Comparison of ENCODE assay signal across 23 mouse cellular contexts in the genomic region with DNA sequence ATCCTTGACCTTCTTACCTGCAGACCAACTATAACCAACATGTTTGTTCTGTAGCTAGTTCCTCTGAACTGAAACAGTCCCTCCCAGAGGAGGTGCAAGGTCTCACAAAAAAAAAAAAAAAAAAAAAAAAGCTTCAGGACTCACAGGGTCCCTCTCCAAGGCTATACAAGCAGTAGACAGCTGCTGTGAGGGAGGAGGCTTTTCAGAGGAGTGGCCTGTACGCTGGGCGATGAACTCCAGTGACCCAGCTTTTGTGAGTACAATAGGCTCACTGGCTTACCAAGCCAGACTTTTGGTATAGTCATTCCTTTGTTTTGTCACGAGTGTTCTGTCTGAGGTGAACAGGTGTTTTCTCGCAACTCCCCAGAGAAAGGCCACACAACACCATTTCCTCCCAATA.
DNase-seq lines count a peak whose midpoint lies in the region; ATAC-seq and TF ChIP-seq lines count a peak whose summit lies in the region.
"Had no signal": no experiment of that assay in that cellular context is flagged by ENCODE, and none has a peak within 500 bp of the region (broad histone marks: within the 10 kb centered on the region; RNA-seq: fewer than 3 reads in every experiment).

No protein-coding gene starts in this region.

- H3K4me2 ChIP-seq in embryonic facial prominence, embryonic 14.5 days (ENCODE audit: low read depth, low read length), result no peak overlapping the region
- no peak overlapping the region for H3K4me2 ChIP-seq in limb, embryonic 14.5 days (replicated peaks; ENCODE audit: low read depth, low read length, severe bottlenecking)
- no peak overlapping the region for H3K4me2 ChIP-seq in hindbrain, embryonic 12.5 days (replicated peaks)
- H3K4me2 ChIP-seq: embryonic facial prominence, embryonic 12.5 days; forebrain, embryonic 12.5 days; forebrain, embryonic 15.5 days; heart, embryonic 11.5 days; hindbrain, embryonic 13.5 days had no signal

- H3K4me3 ChIP-seq in embryonic facial prominence, embryonic 14.5 days (ENCODE audit: low read depth, low read length), result no peak overlapping the region
- H3K4me3 ChIP-seq in embryonic facial prominence, embryonic 10.5 days, result no peak overlapping the region
- H3K4me3 ChIP-seq in limb, embryonic 14.5 days (replicated peaks; ENCODE audit: low read length), result no peak overlapping the region
- no peak overlapping the region for H3K4me3 ChIP-seq in hindbrain, embryonic 12.5 days
- H3K4me3 ChIP-seq: embryonic facial prominence, embryonic 12.5 days; erythroblast, embryonic 14.5 days; forebrain, embryonic 12.5 days; forebrain, embryonic 15.5 days; hindbrain, embryonic 13.5 days had no signal

- H3K9ac ChIP-seq in embryonic facial prominence, embryonic 14.5 days (ENCODE audit: low read depth, low read length), result no peak overlapping the region
- H3K9ac ChIP-seq in limb, embryonic 14.5 days (ENCODE audit: low read depth, low read length, severe bottlenecking), result no peak overlapping the region
- no peak overlapping the region for H3K9ac ChIP-seq in hindbrain, embryonic 12.5 days
- H3K9ac ChIP-seq: embryonic facial prominence, embryonic 12.5 days; forebrain, embryonic 12.5 days; forebrain, embryonic 15.5 days; hindbrain, embryonic 13.5 days had no signal

- H3K9me3 ChIP-seq in embryonic facial prominence, embryonic 14.5 days (ENCODE audit: control insufficient read depth, low read length), result no peaks in the 10 kb centered on the region
- 0 out of 2 replicates have a peak, but pooled peaks cover 6% of the 10 kb centered on the region for H3K9me3 ChIP-seq in embryonic facial prominence, embryonic 10.5 days
- no peaks in the 10 kb centered on the region for H3K9me3 ChIP-seq in limb, embryonic 14.5 days (ENCODE audit: control insufficient read depth, low read length)
- H3K9me3 ChIP-seq in hindbrain, embryonic 12.5 days (replicated peaks), result no peaks in the 10 kb centered on the region
- H3K9me3 ChIP-seq: embryonic facial prominence, embryonic 12.5 days; forebrain, embryonic 12.5 days; forebrain, embryonic 15.5 days; hindbrain, embryonic 13.5 days had no signal

- TF ChIP-seq POLR2A in limb, embryonic 14.5 days (IDR thresholded peaks at IDR 0.05; ENCODE audit: borderline replicate concordance, extremely low read depth, insufficient read depth, insufficient read length), result no peak

- peak; percentile 26 for DNase-seq in embryonic facial prominence, embryonic 14.5 days (ENCODE audit: low spot score)
- DNase-seq in embryonic facial prominence, embryonic 10.5 days (ENCODE audit: low spot score), result no peak
- peak; percentile 62 for DNase-seq in retina, postnatal 1 day
- no peak for DNase-seq in retina, embryonic 14.5 days (ENCODE audit: low spot score)
- no peak for DNase-seq in limb, embryonic 14.5 days (ENCODE audit: low spot score)
- no peak for DNase-seq in right cerebral cortex, postnatal 14 days
- DNase-seq in layer of hippocampus, adult 9-11 months, result no peak
- DNase-seq: adrenal gland, adult 8-10 months; adrenal gland, postnatal 25 days; cerebellum, adult 18-20 months; cerebellum, adult 9-10 months; cerebellum, postnatal 14 days; gastrocnemius, postnatal 10 days; gastrocnemius, postnatal 36 days had no signal

- no peaks in the 10 kb centered on the region for H3K4me1 ChIP-seq in embryonic facial prominence, embryonic 14.5 days (ENCODE audit: control insufficient read depth, insufficient read depth, low read length)
- H3K4me1 ChIP-seq in embryonic facial prominence, embryonic 10.5 days, result no peaks in the 10 kb centered on the region
- H3K4me1 ChIP-seq in limb, embryonic 14.5 days (ENCODE audit: control insufficient read depth, insufficient read depth, low read length), result no peaks in the 10 kb centered on the region
- H3K4me1 ChIP-seq in hindbrain, embryonic 12.5 days, result no peaks in the 10 kb centered on the region
- H3K4me1 ChIP-seq: embryonic facial prominence, embryonic 12.5 days; forebrain, embryonic 12.5 days; forebrain, embryonic 15.5 days had no signal

- 70% methylated on average over 4 of the region's 4 CpGs for WGBS in embryonic facial prominence, embryonic 14.5 days
- 75% methylated on average over 4 of the region's 4 CpGs for WGBS in embryonic facial prominence, embryonic 10.5 days
- 72% methylated on average over 4 of the region's 4 CpGs for WGBS in limb, embryonic 14.5 days
- WGBS in hindbrain, embryonic 12.5 days, result 52% methylated on average over 4 of the region's 4 CpGs

- no peak for ATAC-seq in embryonic facial prominence, embryonic 14.5 days (ENCODE audit: low read depth)
- ATAC-seq in limb, embryonic 14.5 days (ENCODE audit: low FRiP score, low read depth), result peak; percentile 41; the same call in 1 of the 2 replicates
- ATAC-seq in hindbrain, embryonic 12.5 days (ENCODE audit: low FRiP score), result no peak
- ATAC-seq: activated CD4-positive, CD25-positive, alpha-beta regulatory T cell, adult 4 months; forebrain, embryonic 15.5 days; hindbrain, embryonic 16.5 days had no signal

- no peaks in the 10 kb centered on the region for H3K27me3 ChIP-seq in embryonic facial prominence, embryonic 14.5 days (replicated peaks; ENCODE audit: control insufficient read depth, insufficient read depth, low read length)
- no peaks in the 10 kb centered on the region for H3K27me3 ChIP-seq in embryonic facial prominence, embryonic 10.5 days (replicated peaks; ENCODE audit: low read depth, poor library complexity, severe bottlenecking)
- no peaks in the 10 kb centered on the region for H3K27me3 ChIP-seq in limb, embryonic 14.5 days (ENCODE audit: control insufficient read depth, insufficient read depth, low read length)
- no peaks in the 10 kb centered on the region for H3K27me3 ChIP-seq in hindbrain, embryonic 12.5 days
- H3K27me3 ChIP-seq: embryonic facial prominence, embryonic 12.5 days; forebrain, embryonic 12.5 days; forebrain, embryonic 15.5 days; hindbrain, embryonic 13.5 days had no signal

- H3K27ac ChIP-seq in embryonic facial prominence, embryonic 14.5 days (replicated peaks; ENCODE audit: low read depth, low read length), result no peak overlapping the region
- no peak overlapping the region for H3K27ac ChIP-seq in embryonic facial prominence, embryonic 10.5 days (replicated peaks)
- H3K27ac ChIP-seq in limb, embryonic 14.5 days (replicated peaks; ENCODE audit: low read depth, low read length), result no peak overlapping the region
- H3K27ac ChIP-seq in hindbrain, embryonic 12.5 days, result no peak overlapping the region
- H3K27ac ChIP-seq: embryonic facial prominence, embryonic 12.5 days; forebrain, embryonic 12.5 days; forebrain, embryonic 15.5 days; hindbrain, embryonic 13.5 days had no signal

- H3K36me3 ChIP-seq in embryonic facial prominence, embryonic 14.5 days (ENCODE audit: control insufficient read depth, insufficient read depth, low read length), result no peaks in the 10 kb centered on the region
- no peaks in the 10 kb centered on the region for H3K36me3 ChIP-seq in embryonic facial prominence, embryonic 10.5 days (replicated peaks)
- no peaks in the 10 kb centered on the region for H3K36me3 ChIP-seq in limb, embryonic 14.5 days (ENCODE audit: control insufficient read depth, insufficient read depth, low read length)
- H3K36me3 ChIP-seq in hindbrain, embryonic 12.5 days, result no peaks in the 10 kb centered on the region
- H3K36me3 ChIP-seq: embryonic facial prominence, embryonic 12.5 days; forebrain, embryonic 12.5 days; forebrain, embryonic 15.5 days; hindbrain, embryonic 13.5 days had no signal

Comparison
In these comparisons a context has a peak if more than half of its experiments do, and no peak if none do; other contexts are left out.
1. DNase-seq: peak in embryonic facial prominence, embryonic 14.5 days (single experiment) and retina, postnatal 1 day (single experiment); none in embryonic facial prominence, embryonic 10.5 days (single experiment), retina, embryonic 14.5 days (single experiment), limb, embryonic 14.5 days (single experiment), right cerebral cortex, postnatal 14 days (single experiment) and layer of hippocampus, adult 9-11 months (single experiment).